ENCODE assay signal across 8 mouse cellular contexts in genomic region chr11:69368356-69369214, GRCm38 (mm10). TPM values are rescaled to one million over a fixed set of nuclear protein-coding genes. Genes with fewer than 3 reads are reported as not detected.
DNase-seq lines count a peak whose midpoint lies in the region; ATAC-seq and TF ChIP-seq lines count a peak whose summit lies in the region.

No protein-coding gene starts in this region.

- H3K36me3 ChIP-seq in kidney, embryonic 14.5 days (ENCODE audit: control insufficient read depth, insufficient read depth, low read length), result peaks cover 17% of the 10 kb centered on the region
- peaks cover 9% of the 10 kb centered on the region for H3K36me3 ChIP-seq in lung, embryonic 16.5 days (ENCODE audit: control insufficient read depth, insufficient read depth, low read length)
- 0 out of 2 replicates have a peak, but pooled peaks cover under 1% of the 10 kb centered on the region for H3K36me3 ChIP-seq in small intestine, adult 2 months (ENCODE audit: control insufficient read depth, insufficient read depth, low read length)

- no peak for TF ChIP-seq CTCF in small intestine, adult 2 months (IDR thresholded peaks at IDR 0.05; ENCODE audit: extremely low read depth, insufficient read length, insufficient replicate concordance, low read depth, low read length)

- TF ChIP-seq POLR2A in small intestine, adult 2 months (IDR thresholded peaks at IDR 0.05; ENCODE audit: low read depth, low read length), result 0 out of 2 replicates have a peak, but pooled peaks have one; percentile 8

- DNase-seq in 3T3-L1 (ENCODE audit: low read depth, low spot score), result peak; percentile 49
- peak; percentile 20 to 22 for DNase-seq in CD8-positive naive resting alpha-beta T cell, adult 2 months (ENCODE audit: low read depth in 2 of 2, low spot score in 2 of 2)
- peak; percentile 70 for DNase-seq in cerebellum, postnatal 14 days
- peak; percentile 25 to 48 for DNase-seq in heart, adult 9 months (ENCODE audit: low spot score in 2 of 2)

- peak overlapping the region; percentile 100 for H3K27ac ChIP-seq in kidney, embryonic 14.5 days (ENCODE audit: low read depth, low read length)
- peak overlapping the region; percentile 100 for H3K27ac ChIP-seq in lung, embryonic 16.5 days (ENCODE audit: low read length)
- peak overlapping the region; percentile 84 for H3K27ac ChIP-seq in small intestine, adult 2 months (ENCODE audit: insufficient read depth, low read depth, low read length)

- H3K4me1 ChIP-seq in kidney, embryonic 14.5 days (ENCODE audit: control insufficient read depth, insufficient read depth, low read length), result peaks cover 46% of the 10 kb centered on the region
- H3K4me1 ChIP-seq in lung, embryonic 16.5 days (replicated peaks; ENCODE audit: control insufficient read depth, insufficient read depth, low read length), result peaks cover 53% of the 10 kb centered on the region
- H3K4me1 ChIP-seq in small intestine, adult 2 months (ENCODE audit: control insufficient read depth, insufficient read depth, insufficient read length, low read length), result peaks cover 27% of the 10 kb centered on the region

- H3K4me3 ChIP-seq in kidney, embryonic 14.5 days (ENCODE audit: low read length), result peak overlapping the region; percentile 94
- H3K4me3 ChIP-seq in lung, embryonic 16.5 days (ENCODE audit: low read length), result peak overlapping the region; percentile 90
- H3K4me3 ChIP-seq in small intestine, adult 2 months (ENCODE audit: low read depth, low read length), result peak overlapping the region; percentile 89

- H3K27me3 ChIP-seq in kidney, embryonic 14.5 days (ENCODE audit: control insufficient read depth, insufficient read depth, low read length), result no peaks in the 10 kb centered on the region
- no peaks in the 10 kb centered on the region for H3K27me3 ChIP-seq in lung, embryonic 16.5 days (ENCODE audit: control insufficient read depth, insufficient read depth, low read depth, low read length)
- no peaks in the 10 kb centered on the region for H3K27me3 ChIP-seq in small intestine, adult 2 months (ENCODE audit: control insufficient read depth, insufficient read depth, low read length)

- WGBS in kidney, embryonic 14.5 days, result 1% methylated on average over 57 of the region's 106 CpGs
- whole genome bisulfite sequencing in lung, embryonic 16.5 days, result under 1% methylated on average over 48 of the region's 106 CpGs
- WGBS in small intestine, adult 2 months, result under 1% methylated on average over 98 of the region's 106 CpGs

- peak overlapping the region; percentile 84 for H3K4me2 ChIP-seq in kidney, embryonic 14.5 days (replicated peaks; ENCODE audit: low read depth, low read length)
- H3K4me2 ChIP-seq in lung, embryonic 16.5 days (ENCODE audit: low read depth, low read length), result peak overlapping the region; percentile 94

- H3K9ac ChIP-seq in kidney, embryonic 14.5 days (ENCODE audit: low read depth, low read length), result peak overlapping the region; percentile 100
- peak overlapping the region; percentile 100 for H3K9ac ChIP-seq in lung, embryonic 16.5 days (ENCODE audit: low read length)

- no peaks in the 10 kb centered on the region for H3K9me3 ChIP-seq in kidney, embryonic 14.5 days (ENCODE audit: control insufficient read depth, low read length)
- no peaks in the 10 kb centered on the region for H3K9me3 ChIP-seq in lung, embryonic 16.5 days (ENCODE audit: control insufficient read depth, low read length)

- peak; percentile 16 for ATAC-seq in kidney, embryonic 14.5 days (ENCODE audit: low FRiP score, low TSS enrichment)
- 0 out of 2 replicates have a peak, but pooled peaks have one; percentile 0 for ATAC-seq in lung, embryonic 16.5 days (ENCODE audit: low read depth)
- no peak for ATAC-seq in erythroid progenitor cell, adult 5-6 weeks (replicated peaks; ENCODE audit: low FRiP score, poor library complexity, severe bottlenecking)

RNA-seq across cellular contexts. Expression of gene Chd3, which starts 0.6 kb away (rescaled TPM):
- polyA plus RNA-seq in kidney, embryonic 14.5 days (2014; fragmentation: Nextera tagmentation; extraction: Ambion mirVana), result 56.7 and 59.7 TPM in 2 replicates
- 56.9 and 60.3 TPM in 2 replicates for polyA plus RNA-seq in lung, embryonic 16.5 days (2015; fragmentation: Nextera tagmentation; extraction: Ambion mirVana)
- polyA plus RNA-seq in small intestine, adult 2 months (2012; rRNA removed), result 86.3 and 240 TPM in 2 replicates
- 21.0 and 33.2 TPM in 2 replicates for total RNA-seq in erythroid progenitor cell, adult 5-6 weeks (2015; ENCODE audit: low replicate concordance)
- 18.9 and 19.5 TPM in 2 replicates for total RNA-seq in erythroid progenitor cell, adult 5-6 weeks (2017; ENCODE audit: low replicate concordance)

RNA-seq across cellular contexts. Expression of gene Naa38, which starts 26.7 kb away (rescaled TPM):
- 172 and 221 TPM in 2 replicates for polyA plus RNA-seq in kidney, embryonic 14.5 days (2014; fragmentation: Nextera tagmentation; extraction: Ambion mirVana)
- 158 and 165 TPM in 2 replicates for polyA plus RNA-seq in lung, embryonic 16.5 days (2015; fragmentation: Nextera tagmentation; extraction: Ambion mirVana)
- 129 and 163 TPM in 2 replicates for polyA plus RNA-seq in small intestine, adult 2 months (2012; rRNA removed)
- total RNA-seq in erythroid progenitor cell, adult 5-6 weeks (2015; ENCODE audit: low replicate concordance), result 26.8 and 31.7 TPM in 2 replicates
- 21.6 and 21.9 TPM in 2 replicates for total RNA-seq in erythroid progenitor cell, adult 5-6 weeks (2017; ENCODE audit: low replicate concordance)

RNA-seq across cellular contexts. Expression of gene Cyb5d1, which starts 26.8 kb away (rescaled TPM):
- polyA plus RNA-seq in kidney, embryonic 14.5 days (2014; fragmentation: Nextera tagmentation; extraction: Ambion mirVana), result 11.1 and 23.9 TPM in 2 replicates
- polyA plus RNA-seq in lung, embryonic 16.5 days (2015; fragmentation: Nextera tagmentation; extraction: Ambion mirVana), result 32.3 and 32.6 TPM in 2 replicates
- 4.3 and 5.3 TPM in 2 replicates for polyA plus RNA-seq in small intestine, adult 2 months (2012; rRNA removed)
- 8.3 and 11.7 TPM in 2 replicates for total RNA-seq in erythroid progenitor cell, adult 5-6 weeks (2015; ENCODE audit: low replicate concordance)
- total RNA-seq in erythroid progenitor cell, adult 5-6 weeks (2017; ENCODE audit: low replicate concordance), result 25.7 and 32.5 TPM in 2 replicates

RNA-seq across cellular contexts. Expression of gene Rnf227, which starts 28.3 kb away (rescaled TPM):
- polyA plus RNA-seq in kidney, embryonic 14.5 days (2014; fragmentation: Nextera tagmentation; extraction: Ambion mirVana), result 16.4 and 17.6 TPM in 2 replicates
- polyA plus RNA-seq in lung, embryonic 16.5 days (2015; fragmentation: Nextera tagmentation; extraction: Ambion mirVana), result 11.0 and 12.6 TPM in 2 replicates
- polyA plus RNA-seq in small intestine, adult 2 months (2012; rRNA removed), result 0.25 and 0.65 TPM in 2 replicates
- 1.7 and 8.3 TPM in 2 replicates for total RNA-seq in erythroid progenitor cell, adult 5-6 weeks (2015; ENCODE audit: low replicate concordance)
- total RNA-seq in erythroid progenitor cell, adult 5-6 weeks (2017; ENCODE audit: low replicate concordance), result 3.9 and 6.5 TPM in 2 replicates

RNA-seq across cellular contexts. Expression of gene Tmem88, which starts 29.4 kb away (rescaled TPM):
- polyA plus RNA-seq in kidney, embryonic 14.5 days (2014; fragmentation: Nextera tagmentation; extraction: Ambion mirVana), result 36.8 and 39.6 TPM in 2 replicates
- 54.7 and 57.4 TPM in 2 replicates for polyA plus RNA-seq in lung, embryonic 16.5 days (2015; fragmentation: Nextera tagmentation; extraction: Ambion mirVana)
- polyA plus RNA-seq in small intestine, adult 2 months (2012; rRNA removed), result 11.2 and 16.5 TPM in 2 replicates
- not detected in 2 replicates for total RNA-seq in erythroid progenitor cell, adult 5-6 weeks (2015; ENCODE audit: low replicate concordance)
- not detected in 2 replicates for total RNA-seq in erythroid progenitor cell, adult 5-6 weeks (2017; ENCODE audit: low replicate concordance)
